Mouse (Mus musculus): ENCODE results near the gene Usp29.

The Usp29 gene

DNA sequence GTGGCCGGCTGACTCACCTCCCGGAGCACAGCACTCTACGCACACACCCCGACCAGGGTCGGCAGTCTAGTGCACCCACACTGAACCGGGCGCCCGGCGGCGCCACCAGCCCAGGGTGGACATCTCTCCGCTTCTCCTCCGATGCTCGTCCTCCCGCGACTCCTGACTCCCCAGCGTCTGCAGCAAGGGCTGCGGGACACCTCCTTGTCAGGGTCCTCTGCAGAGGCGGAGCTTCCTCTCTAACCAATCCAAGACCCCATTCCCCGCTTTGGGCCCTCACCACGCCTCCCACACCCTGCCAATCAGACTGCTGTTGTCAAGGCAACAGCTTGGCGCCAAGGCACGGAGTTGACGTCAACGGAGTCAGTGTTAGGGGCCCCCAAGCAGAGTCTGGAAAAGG, at the start of gene Usp29, which contains the start of gene Peg3:
Gene Usp29 (plus strand): TSS at position 338 of the 400 bp plus-strand sequence.
Gene Peg3 (minus strand): TSS at position 191 of the 400 bp plus-strand sequence.
- peak in 1 of 2 experiments; percentile 21 for DNase-seq (ENCODE audit: low spot score in 2 of 2)

DNA sequence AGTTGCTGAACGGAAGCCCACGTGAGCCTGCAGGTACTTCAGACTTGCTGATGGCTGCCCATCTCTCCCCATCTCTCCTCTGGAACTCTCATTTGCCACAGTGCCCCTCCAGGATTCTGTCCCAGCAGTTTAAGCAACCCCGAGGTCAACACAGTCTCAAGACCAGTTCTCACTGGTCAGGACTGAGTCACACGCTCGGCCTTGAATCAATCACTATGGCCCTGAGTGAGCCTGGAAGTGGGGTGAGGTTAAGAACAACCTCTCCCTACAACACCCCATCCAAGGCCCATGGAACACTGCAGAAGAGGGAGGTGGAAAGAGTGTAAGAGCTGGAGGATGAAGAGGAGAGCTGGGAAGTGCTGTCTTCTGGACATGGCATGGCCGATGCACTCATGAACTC, 44.9 kb upstream of the Usp29 start:
- no peak for DNase-seq (ENCODE audit: low spot score in 2 of 2)

DNA sequence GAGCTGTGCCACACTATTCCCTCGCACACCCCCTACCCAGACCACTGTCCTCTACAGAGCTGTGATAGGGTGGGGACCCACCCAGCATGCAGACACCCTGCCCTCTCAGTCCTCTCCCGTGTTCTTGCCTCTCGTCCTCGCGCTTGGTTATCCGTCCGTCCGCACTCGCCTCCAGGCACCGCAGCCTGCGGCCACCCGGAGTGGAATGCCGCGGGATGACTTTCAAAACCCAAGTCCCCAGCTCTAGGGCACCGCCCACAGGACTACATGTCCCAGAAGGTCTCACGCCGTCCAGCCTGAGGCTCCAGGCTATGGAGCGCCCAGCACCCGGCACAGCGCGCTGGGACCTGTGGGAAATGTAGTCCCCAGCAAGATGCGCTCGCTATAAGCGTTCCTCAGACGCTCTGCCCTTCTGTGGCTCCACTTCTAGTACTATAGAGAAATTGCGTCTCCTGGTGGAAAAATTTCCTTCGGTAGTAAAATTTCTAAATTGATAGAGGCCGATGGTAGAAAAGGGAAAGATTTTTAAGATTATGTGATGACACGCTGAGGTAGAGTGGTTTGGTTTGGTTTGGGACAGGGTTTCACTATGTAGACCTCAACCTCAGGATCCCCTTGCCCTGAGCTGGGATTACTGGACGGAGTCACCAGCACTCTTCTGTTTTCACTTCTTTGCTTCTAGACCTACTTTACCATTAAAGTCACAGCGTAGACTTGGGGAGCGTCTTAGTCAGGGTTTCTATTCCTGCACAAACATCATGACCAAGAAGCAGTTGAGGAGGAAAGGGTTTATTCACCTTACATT, 33.9 kb upstream of the Usp29 start, which contains the start of gene Zim1:
Gene Zim1 (minus strand): TSS at position 210 of the 805 bp plus-strand sequence.
- peak in 1 of 2 experiments; percentile 23 for DNase-seq (ENCODE audit: low spot score in 2 of 2)

DNA sequence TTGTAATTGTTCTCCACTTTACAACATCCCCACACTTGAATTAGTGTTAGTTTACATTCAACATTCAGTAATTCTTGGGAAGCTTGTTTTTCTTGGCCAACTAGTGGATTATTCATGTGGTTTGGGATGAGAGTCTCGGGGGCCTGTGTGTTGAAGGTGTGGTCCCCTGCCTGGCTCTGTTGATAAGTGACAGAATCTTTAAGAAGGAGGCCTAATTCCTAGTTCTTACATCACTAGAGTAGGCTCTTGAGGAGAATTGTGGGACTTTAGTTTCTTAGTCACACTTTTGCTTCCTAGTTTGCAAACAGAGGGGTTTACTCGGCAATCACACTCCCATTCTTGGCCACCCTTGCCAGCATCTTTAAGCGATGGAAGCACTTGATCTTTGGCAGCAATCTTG, 31.1 kb upstream of the Usp29 start:
- no peak for DNase-seq (ENCODE audit: low spot score in 2 of 2)

DNA sequence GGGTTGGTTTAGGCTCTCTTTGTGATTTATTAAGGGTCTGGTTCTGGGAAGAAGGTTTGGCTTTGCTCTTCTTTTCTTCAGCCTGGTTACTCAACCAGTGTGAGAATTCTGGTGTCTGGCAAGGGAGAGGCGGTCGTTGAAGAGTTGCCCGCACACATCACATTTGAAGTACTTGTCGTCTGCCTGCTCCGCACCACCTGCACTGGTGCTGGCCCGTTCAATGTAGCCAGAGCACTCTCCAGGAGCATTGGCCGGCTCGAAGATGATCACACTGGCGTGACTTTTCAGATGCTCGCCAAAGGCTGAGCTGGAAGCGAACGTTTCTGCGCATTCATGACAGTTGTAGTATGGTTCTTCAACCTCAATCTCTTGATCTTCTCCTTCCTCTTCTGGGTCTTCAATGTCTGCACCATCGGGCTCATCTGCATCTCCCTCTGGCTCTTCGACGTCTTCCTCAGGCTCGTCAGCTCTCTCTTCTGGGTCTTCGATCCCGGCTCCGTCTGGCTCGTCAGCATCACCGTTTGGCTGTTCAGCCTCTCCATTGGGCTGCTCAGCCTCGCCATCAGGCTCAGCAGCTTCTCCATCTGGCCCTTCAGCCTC, 22.9 kb upstream of the Usp29 start:
- no peak for DNase-seq (ENCODE audit: low spot score in 2 of 2)

DNA sequence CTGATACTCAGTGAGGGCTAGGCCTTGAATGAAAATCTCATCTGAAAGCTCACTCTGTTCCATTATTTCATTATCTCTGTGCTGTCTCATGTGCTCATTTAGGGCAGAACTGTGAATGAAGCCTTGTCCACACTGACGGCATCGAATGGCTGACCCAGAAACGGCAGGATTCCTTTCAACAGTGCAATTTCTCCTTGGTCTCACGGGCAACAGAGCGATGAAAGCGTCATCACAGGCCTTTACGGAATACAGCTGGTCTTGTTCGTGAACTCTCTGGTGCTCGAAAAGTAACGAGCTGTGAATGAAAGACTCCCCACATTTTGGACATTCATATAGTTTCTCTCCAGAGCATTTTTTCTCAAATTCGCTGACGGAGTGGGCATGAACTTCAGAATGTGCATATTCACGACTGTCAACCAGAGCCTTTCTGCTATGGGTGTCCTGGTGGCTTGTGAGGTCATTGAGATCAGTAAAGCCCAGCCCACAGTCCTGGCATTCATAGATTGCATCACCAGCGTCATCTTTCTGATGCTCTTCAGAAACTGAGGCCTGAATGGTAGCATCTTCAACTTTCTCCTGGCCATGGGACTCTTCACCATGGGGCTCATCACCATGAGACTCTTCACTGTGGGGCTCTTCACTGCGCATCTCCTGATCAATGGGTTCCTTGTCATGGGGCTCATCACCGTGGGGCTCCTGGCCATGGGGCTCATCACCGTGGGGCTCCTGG, 21.8 kb upstream of the Usp29 start:
- DNase-seq (ENCODE audit: low spot score in 2 of 2): no peak

DNA sequence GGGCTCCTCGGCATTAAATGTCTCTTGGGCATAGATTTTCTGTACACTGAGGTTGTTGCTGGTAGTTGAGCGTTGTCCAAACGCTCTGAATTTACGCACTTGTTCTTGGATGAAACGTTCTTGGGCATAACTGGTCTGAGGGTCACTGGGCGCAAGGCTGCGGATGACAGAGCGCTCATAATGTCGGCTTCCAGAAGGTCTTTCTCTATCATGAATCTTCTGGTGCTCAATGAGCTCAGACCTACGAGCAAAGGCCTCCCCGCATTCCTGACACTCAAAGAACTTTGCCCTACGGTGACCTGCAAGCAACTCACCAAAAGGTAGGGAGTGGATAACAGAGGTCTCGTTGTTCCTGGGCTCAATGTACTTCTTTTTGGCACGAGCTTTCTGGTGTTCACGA, 21.0 kb upstream of the Usp29 start:
- no peak for DNase-seq (ENCODE audit: low spot score in 2 of 2)

DNA sequence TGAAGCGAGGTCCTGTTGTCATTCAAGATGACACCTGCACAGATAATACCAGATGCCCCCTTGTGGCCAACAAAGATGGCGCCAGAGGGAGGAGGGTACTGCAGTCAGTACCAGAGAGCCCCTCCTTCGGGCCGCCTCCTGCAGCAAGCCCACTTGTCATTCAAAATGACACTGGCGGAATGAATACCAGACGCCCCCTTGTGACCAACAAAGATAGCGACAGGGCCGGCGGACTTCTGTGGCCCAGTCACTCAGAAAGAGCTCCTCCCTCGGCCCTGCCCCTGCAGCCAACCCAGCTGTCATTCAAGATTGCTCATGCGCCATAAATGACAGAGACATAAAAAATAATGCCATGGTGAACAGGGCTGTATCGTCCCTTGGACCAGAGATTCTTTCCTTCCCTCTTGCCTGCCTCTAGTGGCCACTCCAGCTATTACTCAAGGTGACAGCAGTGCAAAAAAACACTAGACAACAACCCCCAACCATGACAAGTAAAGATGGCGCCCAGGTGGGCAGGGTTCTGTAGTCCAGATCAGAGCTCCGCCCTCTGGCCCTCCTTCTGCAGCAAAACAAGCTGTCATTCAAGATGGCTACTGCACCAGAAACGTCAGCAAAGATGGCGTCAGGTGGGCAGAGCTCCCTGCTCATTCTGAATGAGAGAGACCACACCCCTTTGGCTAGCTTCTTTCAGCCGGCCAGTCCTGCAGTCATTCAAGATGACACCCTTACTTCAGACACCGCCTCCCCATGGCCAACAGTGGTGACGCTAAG, 2.8 kb upstream of the Usp29 start:
- DNase-seq (ENCODE audit: low spot score in 2 of 2): peak in 1 of 2 experiments; percentile 20

DNA sequence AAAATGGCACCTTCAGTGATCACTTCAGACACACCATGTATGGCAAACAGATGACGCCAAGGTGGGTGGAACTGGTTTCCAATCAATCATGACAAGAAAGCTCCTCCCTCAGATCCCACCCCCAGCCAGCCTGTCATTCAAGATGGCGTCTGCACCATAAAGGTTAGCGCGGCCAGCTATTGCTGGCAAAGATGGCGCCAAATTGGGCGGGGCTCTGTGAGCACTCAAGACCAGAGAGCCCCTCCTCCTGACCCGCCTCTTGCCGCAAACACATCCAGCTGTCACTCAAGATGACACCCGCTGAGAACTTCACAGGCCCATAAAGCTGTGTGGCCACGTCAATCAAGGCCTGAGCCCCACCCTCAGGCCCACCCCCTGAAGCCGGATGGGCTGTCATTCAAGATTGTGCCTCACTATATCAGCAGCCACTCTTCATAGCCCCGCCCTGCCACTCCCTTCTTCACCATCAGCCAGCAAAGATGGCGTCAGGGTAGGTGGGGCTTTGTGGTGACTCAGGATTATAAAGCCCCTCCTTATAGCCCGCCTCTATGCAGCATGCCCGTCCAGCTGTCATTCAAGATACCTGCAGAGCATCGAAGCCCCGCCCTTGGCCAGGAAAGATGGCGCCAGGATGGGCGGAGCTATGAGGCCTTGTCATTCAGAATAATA, 2.0 kb upstream of the Usp29 start:
- DNase-seq (ENCODE audit: low spot score in 2 of 2): peak in 1 of 2 experiments; percentile 35

DNA sequence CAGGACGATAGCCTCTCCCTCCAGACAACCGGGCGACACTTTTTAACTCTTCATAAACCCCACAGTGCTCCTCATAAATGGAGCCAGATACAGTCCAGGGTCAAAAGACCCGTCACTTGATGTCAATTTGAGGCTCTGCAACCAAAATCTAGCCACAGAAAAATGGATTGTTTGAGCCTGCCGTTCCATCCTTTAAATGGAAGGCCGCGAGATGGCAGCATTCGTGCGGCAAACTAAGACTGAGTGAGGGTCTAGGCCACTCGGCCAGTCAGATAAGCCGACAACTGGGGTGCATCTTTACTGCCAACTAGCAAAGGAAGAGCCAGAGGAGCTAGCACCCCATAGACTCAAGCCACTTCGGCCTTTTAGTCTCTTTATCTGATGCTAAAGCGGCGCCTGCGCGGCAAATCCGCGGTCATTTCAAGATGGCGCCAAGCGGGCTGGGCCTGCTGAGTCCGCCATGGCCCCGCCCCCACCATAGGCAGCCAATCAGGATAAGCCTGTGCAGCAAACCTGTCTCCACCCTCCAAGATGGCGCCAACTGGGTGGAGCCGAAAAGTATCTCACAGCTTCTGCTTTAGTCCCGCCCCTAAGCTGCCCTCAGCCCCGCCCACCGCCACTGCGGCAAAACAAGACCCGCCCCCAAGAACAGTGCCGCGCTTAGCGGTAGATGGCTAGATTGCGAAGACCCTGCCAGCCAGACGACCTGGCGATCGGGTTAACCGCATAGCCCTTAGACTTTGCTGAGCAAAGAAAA, 1.1 kb upstream of the Usp29 start:
- DNase-seq (ENCODE audit: low spot score in 2 of 2): peak in 1 of 2 experiments; percentile 75

DNA sequence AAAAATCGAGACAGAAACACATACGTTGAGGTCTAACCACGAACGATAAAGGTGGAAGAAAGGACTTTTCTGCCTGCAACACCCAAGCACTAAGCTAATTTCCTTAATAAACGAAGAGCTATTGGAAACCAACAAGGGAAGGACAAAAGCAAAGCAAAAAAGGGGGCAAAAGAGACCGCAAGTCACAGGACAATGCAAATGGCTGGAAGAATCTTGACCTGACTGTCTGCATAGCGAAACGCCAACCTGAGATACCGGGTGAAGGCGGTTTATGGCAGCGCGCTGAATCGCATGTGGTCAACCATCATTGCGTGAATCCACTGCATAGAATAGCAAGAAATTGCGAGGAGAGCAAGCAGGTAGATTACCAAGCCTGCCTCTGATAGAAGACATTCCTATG, 423 bp downstream of the Usp29 start:
- DNase-seq (ENCODE audit: low spot score in 2 of 2): no peak

DNA sequence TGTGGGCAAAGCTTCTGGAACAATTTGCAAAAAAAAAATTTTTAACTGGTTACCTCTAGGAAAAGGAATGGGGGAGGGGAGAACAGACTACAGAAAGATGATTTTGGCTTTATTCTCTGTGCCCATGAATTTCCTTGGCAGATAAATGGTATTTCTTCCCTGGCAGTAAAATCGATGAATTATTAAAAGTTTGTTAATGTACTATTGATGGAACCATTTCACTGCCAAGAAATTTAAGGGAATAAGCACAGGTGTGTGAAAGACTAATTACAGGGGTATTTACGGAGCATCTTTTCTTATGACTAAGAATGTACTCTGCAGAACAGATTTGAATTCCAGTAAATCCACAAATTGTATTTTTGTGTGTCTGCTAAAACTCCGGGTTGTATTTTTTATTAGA, 995 bp downstream of the Usp29 start:
- DNase-seq (ENCODE audit: low spot score in 2 of 2): no peak

DNA sequence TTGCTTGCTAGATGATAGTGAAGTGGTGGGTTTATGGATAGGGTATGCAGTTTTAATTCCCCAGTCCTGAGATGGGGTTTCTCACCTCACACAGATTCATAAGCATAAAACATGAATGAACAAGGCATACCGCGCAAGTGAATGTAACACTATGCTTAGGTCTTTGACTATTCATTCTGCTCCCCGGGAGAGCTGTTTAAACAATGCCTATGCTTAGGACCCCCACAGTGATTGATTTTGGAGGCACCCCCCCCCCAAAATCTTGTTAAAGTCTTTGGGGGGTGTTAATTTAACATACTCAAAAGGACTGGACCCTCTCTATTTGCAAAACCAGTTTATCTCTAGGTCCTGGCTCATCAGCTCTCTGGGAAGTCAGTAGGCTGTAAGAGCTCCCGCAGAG, 1.6 kb downstream of the Usp29 start:
- no peak for DNase-seq (ENCODE audit: low spot score in 2 of 2)

DNA sequence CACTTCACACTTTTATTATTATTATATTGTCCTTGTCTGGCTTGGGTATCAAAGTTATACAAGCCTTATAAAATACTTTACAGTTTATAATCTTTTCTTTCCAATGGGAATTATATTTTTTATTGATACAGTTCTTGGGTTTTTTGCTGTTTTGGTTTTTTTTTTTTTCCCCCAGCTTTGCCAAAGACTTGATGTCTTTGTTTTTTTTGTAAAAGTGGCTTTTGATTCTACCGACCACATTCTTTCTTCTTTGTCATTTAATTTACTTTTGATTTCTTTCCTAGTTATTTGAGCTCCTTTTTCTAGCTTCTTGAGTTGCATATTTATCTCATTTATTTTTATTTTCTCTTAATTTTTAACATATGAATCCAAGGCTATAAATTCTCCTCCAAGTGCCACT, 5.7 kb downstream of the Usp29 start:
- DNase-seq (ENCODE audit: low spot score in 2 of 2): no peak

DNA sequence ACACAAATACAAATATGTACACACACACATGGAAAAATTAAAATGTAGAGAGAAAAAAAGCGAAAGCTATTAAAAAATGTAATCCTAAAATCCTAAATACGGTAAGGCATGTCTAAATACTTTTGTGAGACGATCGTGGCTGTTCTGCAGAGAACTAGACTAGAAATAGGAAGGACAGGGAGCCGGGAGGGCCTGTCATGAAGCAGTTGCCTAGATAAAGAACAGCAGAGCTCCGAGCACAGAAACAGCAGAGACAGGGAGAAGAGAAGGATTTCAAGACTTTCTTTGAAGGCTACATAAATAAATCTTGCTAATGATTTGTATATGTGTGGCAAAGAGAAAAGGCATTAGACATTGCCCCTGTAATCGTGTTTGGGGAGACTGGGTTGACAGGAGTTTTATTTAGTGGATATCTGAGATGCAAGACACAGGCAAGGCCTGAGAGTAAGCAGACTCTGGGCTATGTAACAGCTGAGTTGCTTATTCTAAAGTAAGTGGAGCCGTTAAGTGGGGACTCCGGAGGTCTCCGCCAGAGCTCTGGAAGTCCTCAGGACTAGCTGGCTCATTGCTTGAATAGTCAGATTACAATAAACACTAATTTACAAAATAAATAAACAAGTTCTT, 14.0 kb downstream of the Usp29 start:
- DNase-seq (ENCODE audit: low spot score in 2 of 2): no peak

DNA sequence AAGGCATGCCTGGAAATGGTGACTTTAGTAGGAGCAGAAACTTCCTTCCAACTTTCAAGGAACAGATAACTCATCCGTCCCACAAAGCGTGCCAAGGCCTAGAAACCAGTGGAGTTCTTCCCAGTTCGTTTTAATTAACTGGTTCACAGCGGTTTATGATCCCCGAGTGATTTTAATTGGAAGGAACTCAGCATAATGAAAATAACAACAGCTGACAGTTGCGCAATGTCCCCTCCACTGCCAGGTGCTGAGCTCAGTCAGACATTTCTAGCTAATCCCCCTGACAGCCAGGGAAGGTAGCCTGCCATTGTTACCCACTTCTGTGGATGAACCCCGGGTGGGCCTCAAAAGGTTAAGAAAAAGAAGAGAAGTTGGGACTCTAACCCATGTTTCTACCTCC, 18.8 kb downstream of the Usp29 start:
- DNase-seq (ENCODE audit: low spot score in 2 of 2): no peak

DNA sequence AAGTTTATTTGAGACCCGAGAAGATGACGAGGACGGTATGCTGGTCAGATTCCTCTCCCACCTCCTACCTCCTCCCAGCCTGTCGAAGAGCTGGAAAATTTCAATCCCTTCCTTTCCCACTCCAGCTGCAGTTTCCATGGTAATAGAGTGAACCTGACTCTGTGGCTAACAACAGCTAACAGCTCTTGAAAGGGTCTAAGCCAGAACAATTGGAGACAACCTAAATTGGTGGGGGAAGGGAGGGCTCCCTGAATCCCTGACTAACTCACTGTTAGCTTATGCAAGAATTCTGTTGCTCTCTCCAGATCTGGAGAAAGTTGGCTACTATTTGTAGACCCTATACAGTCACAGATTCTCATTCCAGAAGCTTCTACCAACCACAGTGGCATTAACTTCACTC, 23.1 kb downstream of the Usp29 start:
- DNase-seq (ENCODE audit: low spot score in 2 of 2): no peak

DNA sequence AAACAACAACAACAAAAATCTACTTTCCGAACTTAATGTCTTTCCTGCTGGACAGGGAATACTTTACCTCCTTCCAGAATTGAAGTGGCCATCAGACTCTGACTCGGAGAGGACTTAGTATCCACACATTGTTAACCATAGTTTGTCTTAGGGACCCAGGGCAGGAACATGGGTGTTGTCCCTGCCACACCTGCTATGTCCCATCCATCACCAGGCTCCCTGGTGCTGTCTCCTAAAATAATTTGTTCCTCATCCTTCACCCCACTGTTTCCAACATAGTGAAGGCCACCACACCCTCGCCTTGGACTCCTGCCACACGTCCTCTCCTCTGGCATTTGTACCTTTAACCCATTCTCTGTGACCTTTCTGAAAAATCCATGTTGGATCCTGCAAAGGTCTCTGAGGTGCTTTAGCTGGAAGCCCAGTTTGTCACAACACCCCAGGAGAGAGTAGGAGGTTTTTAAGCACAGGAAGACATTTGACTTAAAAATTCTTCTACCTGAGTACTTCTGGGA, 26.5 kb downstream of the Usp29 start:
- no peak for DNase-seq (ENCODE audit: low spot score in 2 of 2)

DNA sequence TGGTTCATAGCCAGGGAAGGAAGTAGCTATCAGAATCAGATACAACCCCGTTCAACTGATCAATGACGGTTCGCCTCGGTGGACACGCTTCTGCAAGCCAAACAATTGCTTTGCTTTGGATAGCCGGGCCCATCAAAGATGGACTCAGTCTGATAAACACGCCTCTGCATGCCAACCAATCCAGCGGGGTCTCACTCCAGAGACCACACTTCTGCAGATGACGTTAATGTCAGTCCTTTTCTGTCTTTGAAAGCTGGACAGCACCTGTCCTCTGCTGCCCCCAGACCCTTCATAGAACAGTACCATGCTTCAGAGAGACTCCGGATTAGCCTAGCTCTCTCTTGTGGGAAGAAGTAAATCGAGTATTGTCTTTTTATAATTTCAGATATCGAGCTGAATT, 29.3 kb downstream of the Usp29 start:
- no peak for DNase-seq (ENCODE audit: low spot score in 2 of 2)

DNA sequence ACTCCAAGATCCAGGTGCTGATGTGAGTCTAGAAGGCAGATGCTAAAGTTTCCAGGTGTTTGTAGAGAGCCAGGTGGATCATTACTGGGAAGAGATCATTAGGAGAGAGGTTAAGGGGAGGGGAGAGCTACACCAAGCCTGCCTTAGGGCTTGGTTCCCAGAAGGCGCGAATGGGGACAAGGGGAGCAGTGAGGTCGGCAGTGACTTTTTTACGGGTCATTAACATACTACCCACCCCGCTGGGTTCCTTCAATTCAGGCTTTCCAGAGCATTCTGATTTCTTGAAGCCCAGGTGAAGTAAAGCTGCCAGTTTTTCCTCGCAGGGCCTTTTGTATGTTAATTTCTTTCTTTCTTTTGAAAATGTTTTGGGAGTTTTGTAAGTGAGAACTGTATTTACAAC, 29.8 kb downstream of the Usp29 start:
- DNase-seq (ENCODE audit: low spot score in 2 of 2): no peak
